Mouse (Mus musculus) MEL (cell line): ENCODE results near the gene Ttc9b. TPM values are rescaled to one million over a fixed set of nuclear protein-coding genes. Genes with fewer than 3 reads are reported as not detected.

Source experiments
- DNase-seq: peaks from one replicate; pipeline ENCODE4 v3.0.0; 2011; ENCODE audit warnings: low read depth, low spot score
- H3K27ac ChIP-seq: 2 replicates; pipeline ENCODE4 v1.5.1; 2012; ENCODE audit warnings: low read depth, mild to moderate bottlenecking, control low read depth, low read length, moderate library complexity; ENCODE audit not compliant: control insufficient read depth
- H3K27me3 ChIP-seq, 2 experiments: fragments of 150-350 bp in 1 of 2; sonication (generic) in 1 of 2; 2 replicates each; pipeline ENCODE4 v1.6.1; 2012; ENCODE audit warnings: low read length in 2 of 2, mild to moderate bottlenecking in 2 of 2, improper control_type of control experiment in 1 of 2, moderate library complexity in 1 of 2; ENCODE audit not compliant: insufficient read depth in 2 of 2, control insufficient read depth in 1 of 2
- H3K36me3 ChIP-seq, 2 experiments: 2 replicates each; pipeline ENCODE4 v1.6.1; 2012 to 2014; ENCODE audit warnings: low read length in 2 of 2, improper control_type of control experiment in 1 of 2, inconsistent platforms in 1 of 2, mild to moderate bottlenecking in 1 of 2; ENCODE audit not compliant: insufficient read depth in 2 of 2, control insufficient read depth in 1 of 2
- H3K4me1 ChIP-seq, 2 experiments: fragments of 150-350 bp in 1 of 2; sonication (generic) in 1 of 2; 2 replicates each; pipeline ENCODE4 v1.6.1; 2012; ENCODE audit warnings: low read length in 2 of 2, improper control_type of control experiment in 1 of 2, mild to moderate bottlenecking in 1 of 2; ENCODE audit not compliant: insufficient read depth in 2 of 2, control insufficient read depth in 1 of 2
- H3K4me3 ChIP-seq, 2 experiments: fragments of 150-350 bp in 1 of 2; sonication (generic) in 1 of 2; 2 replicates each; pipeline ENCODE4 v1.5.1; 2012; ENCODE audit warnings: low read depth in 2 of 2, low read length in 2 of 2, mild to moderate bottlenecking in 2 of 2, moderate library complexity in 2 of 2, control low read depth in 1 of 2, improper control_type of control experiment in 1 of 2; ENCODE audit not compliant: control insufficient read depth in 1 of 2, insufficient read depth in 1 of 2
- H3K79me2 ChIP-seq: 2 replicates; pipeline ENCODE4 v1.6.1; 2012; ENCODE audit warnings: mild to moderate bottlenecking, low read length, moderate library complexity; ENCODE audit not compliant: control insufficient read depth, poor library complexity, insufficient read depth
- H3K9ac ChIP-seq: 2 replicates; pipeline ENCODE4 v1.6.1; 2012; ENCODE audit warnings: low read depth, mild to moderate bottlenecking, control low read depth, low read length, moderate library complexity; ENCODE audit not compliant: control insufficient read depth, poor library complexity, severe bottlenecking
- H3K9me3 ChIP-seq: fragments of 150-350 bp; sonication (generic); replicated peaks from 2 replicates; pipeline ENCODE4 v1.6.1; 2012; ENCODE audit warnings: mild to moderate bottlenecking, low read length, improper control_type of control experiment, moderate library complexity; ENCODE audit not compliant: insufficient read depth
- BHLHE40 ChIP-seq: IDR thresholded peaks from 2 replicates; pipeline ENCODE4 v1.6.1; 2012; ENCODE audit warnings: low read depth, mild to moderate bottlenecking, inconsistent platforms, low read length, improper control_type of control experiment, borderline replicate concordance
- CHD1 ChIP-seq: IDR thresholded peaks from 2 replicates; pipeline ENCODE4 v1.6.1; 2012; ENCODE audit warnings: low read depth, mild to moderate bottlenecking, inconsistent platforms, low read length, improper control_type of control experiment
- CTCF ChIP-seq, 3 experiments: IDR thresholded peaks in 2 of 3; conservative IDR thresholded peaks in 1 of 3; 2 replicates each; pipeline ENCODE4 v1.5.1; 2011 to 2012; ENCODE audit warnings: low read length in 3 of 3, low read depth in 2 of 3, mild to moderate bottlenecking in 2 of 3, improper control_type of control experiment in 1 of 3, inconsistent platforms in 1 of 3, mixed read lengths in 1 of 3, moderate library complexity in 1 of 3; ENCODE audit not compliant: control insufficient read depth in 1 of 3, insufficient read depth in 1 of 3, poor library complexity in 1 of 3, severe bottlenecking in 1 of 3
- ELF1 ChIP-seq: IDR thresholded peaks from 2 replicates; pipeline ENCODE4 v1.6.1; 2014; ENCODE audit warnings: low read depth, mild to moderate bottlenecking, inconsistent platforms, low read length, improper control_type of control experiment, moderate library complexity
- GABPA ChIP-seq: IDR thresholded peaks from 2 replicates; pipeline ENCODE4 v1.6.1; 2012; ENCODE audit warnings: low read depth, mild to moderate bottlenecking, inconsistent platforms, low read length, improper control_type of control experiment, moderate library complexity
- HCFC1 ChIP-seq: IDR thresholded peaks from 2 replicates; pipeline ENCODE4 v1.6.1; 2012; ENCODE audit warnings: low read depth, mild to moderate bottlenecking, inconsistent platforms, low read length, improper control_type of control experiment, moderate library complexity
- KAT2A ChIP-seq: conservative IDR thresholded peaks from 2 replicates; pipeline ENCODE4 v1.6.1; 2012; ENCODE audit warnings: low read depth, low read length, improper control_type of control experiment, inconsistent platforms
- MAFK ChIP-seq: IDR thresholded peaks from 2 replicates; pipeline ENCODE4 v1.6.1; 2011; ENCODE audit warnings: low read depth, mild to moderate bottlenecking, low read length, improper control_type of control experiment, borderline replicate concordance
- MAX ChIP-seq: IDR thresholded peaks from 2 replicates; pipeline ENCODE4 v1.6.1; 2011; ENCODE audit warnings: low read length, improper control_type of control experiment
- MEF2A ChIP-seq: IDR thresholded peaks from 2 replicates; pipeline ENCODE4 v1.6.1; 2014; ENCODE audit warnings: low read depth, mild to moderate bottlenecking, inconsistent platforms, low read length, improper control_type of control experiment; ENCODE audit not compliant: poor library complexity, insufficient replicate concordance, severe bottlenecking; ENCODE audit errors: extremely low read depth
- MXI1 ChIP-seq: IDR thresholded peaks from 2 replicates; pipeline ENCODE4 v1.6.1; 2011; ENCODE audit warnings: mild to moderate bottlenecking, low read depth, low read length, improper control_type of control experiment
- MYB ChIP-seq: IDR thresholded peaks from 2 replicates; pipeline ENCODE4 v1.6.1; 2011; ENCODE audit warnings: mild to moderate bottlenecking, low read depth, low read length, improper control_type of control experiment
- MYC ChIP-seq: IDR thresholded peaks from 2 replicates; pipeline ENCODE4 v1.6.1; 2011; ENCODE audit warnings: low read depth, mild to moderate bottlenecking, low read length, improper control_type of control experiment, moderate library complexity
- POLR2AphosphoS2 ChIP-seq: IDR thresholded peaks from 2 replicates; pipeline ENCODE4 v1.6.1; 2011; ENCODE audit warnings: low read length, improper control_type of control experiment
- POLR2AphosphoS5 ChIP-seq: IDR thresholded peaks from 2 replicates; pipeline ENCODE4 v1.6.1; 2012; ENCODE audit warnings: low read depth, borderline replicate concordance, mild to moderate bottlenecking, inconsistent platforms, low read length, moderate library complexity, mixed read lengths
- RCOR1 ChIP-seq: IDR thresholded peaks from 2 replicates; pipeline ENCODE4 v1.6.1; 2012; ENCODE audit warnings: low read depth, mild to moderate bottlenecking, inconsistent platforms, low read length, improper control_type of control experiment
- SMC3 ChIP-seq: IDR thresholded peaks from 2 replicates; pipeline ENCODE4 v1.6.1; 2011; ENCODE audit warnings: low read depth, low read length, improper control_type of control experiment
- TAL1 ChIP-seq: IDR thresholded peaks from 2 replicates; pipeline ENCODE4 v1.6.1; 2012; ENCODE audit warnings: mild to moderate bottlenecking, inconsistent platforms, low read length, moderate library complexity, mixed read lengths
- TCF12 ChIP-seq: IDR thresholded peaks from 2 replicates; pipeline ENCODE4 v1.6.1; 2014; ENCODE audit warnings: low read depth, mild to moderate bottlenecking, inconsistent platforms, low read length, improper control_type of control experiment, moderate library complexity
- ZC3H11A ChIP-seq: IDR thresholded peaks from 2 replicates; pipeline ENCODE4 v1.6.1; 2012; ENCODE audit warnings: low read depth, mild to moderate bottlenecking, inconsistent platforms, low read length, improper control_type of control experiment
- polyA plus RNA-seq, 2 experiments: library from polyadenylated mRNA; stranded (reverse) in 1 of 2; unstranded in 1 of 2; fragments of >175 nt in 1 of 2; fragments of >200 nt in 1 of 2; gene quantifications; 2 replicates each; pipeline versions ENCODE4 v1.2.1 to v1.2.4; 2012; ENCODE audit warnings: low replicate concordance in 2 of 2, low read depth in 1 of 2; ENCODE audit not compliant: insufficient read length in 2 of 2, insufficient read depth in 1 of 2, missing spikeins in 1 of 2
- total RNA-seq: library from RNA; depleted of rRNA; stranded (reverse); fragments of 300-350 nt; gene quantifications from 2 replicates; pipeline ENCODE4 v1.2.3, GENCODE M21; 2012

Ttc9b gene
- total and polyA plus RNA-seq, 3 experiments, result 0.19 TPM; not detected in 1

DNA sequence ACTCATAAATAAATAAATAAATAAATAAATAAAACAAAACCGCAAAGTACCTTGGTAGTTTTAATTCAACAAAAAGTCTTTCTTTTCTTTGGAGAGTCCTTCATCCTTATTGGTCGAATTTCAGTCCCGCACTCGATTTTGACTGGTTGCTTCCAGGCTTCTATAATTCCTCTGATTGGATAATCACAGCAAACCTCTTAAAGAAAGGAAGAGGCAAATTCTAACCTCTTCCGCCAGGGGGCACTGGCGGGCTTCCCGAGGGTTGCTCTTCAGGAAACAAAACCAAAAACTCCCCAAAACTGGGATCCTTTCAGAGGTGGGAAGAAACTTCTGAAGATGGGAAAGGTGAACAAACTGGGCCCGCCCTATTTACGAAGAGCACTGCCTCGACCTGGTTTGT lies 2.8 kb upstream of the Ttc9b start (continued):
- no peak for TF ChIP-seq MAX

DNA sequence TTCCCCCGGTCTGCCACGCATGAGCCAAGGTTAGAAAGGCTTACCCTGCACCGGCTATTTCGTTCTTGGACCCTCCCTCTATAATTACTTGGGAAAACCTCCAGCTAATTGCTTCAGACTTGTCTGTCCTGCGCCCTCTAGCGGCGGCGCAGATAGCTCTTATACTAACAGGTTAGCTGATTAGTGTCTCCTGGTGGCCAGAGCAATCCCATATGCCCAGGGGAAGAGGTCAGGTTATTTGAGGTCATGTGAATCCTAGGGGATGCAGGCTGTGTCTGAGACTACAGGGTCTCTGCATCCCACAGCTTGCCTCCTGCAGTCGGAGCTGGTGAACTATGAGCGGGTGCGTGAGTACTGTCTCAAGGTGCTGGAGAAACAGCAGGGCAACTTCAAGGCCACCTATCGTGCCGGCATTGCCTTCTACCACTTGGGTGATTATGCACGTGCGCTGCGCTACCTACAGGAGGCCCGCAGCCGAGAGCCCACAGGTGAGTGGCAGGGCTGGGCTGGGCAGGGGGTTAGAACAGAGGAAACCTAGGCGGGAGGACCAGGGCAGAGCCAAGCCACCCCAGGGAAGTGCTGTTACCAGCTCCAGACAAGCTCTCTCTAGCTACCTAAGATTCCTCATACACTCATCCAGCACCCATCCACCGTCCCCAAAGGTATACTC lies 1.0 kb downstream of the Ttc9b start:
- Histone ChIP-seq H3K4me1 (peaks cover 0 to 6% of the 10 kb centered on the region in 2 experiments; a peak in 1 of 4 replicates), H3K79me2 (no peaks in the 10 kb centered on the region)
- TF ChIP-seq MAX (no peak), MXI1 (no peak), ELF1 (no peak), HCFC1 (no peak), MAFK (no peak), CTCF (IDR thresholded peaks at IDR 0.05 in 2 of 3, conservative IDR thresholded peaks at IDR 0.05 in 1 of 3; ENCODE audit: control insufficient read depth in 1 of 3, insufficient read depth in 1 of 3, low read depth in 2 of 3, low read length in 3 of 3, poor library complexity in 1 of 3, severe bottlenecking in 1 of 3) (peak in 1 of 3 experiments; percentile 49; a peak in 3 of 6 replicates)
- TF ChIP-seq, all 39 proteins: peak for 1
- Histone ChIP-seq H3K36me3 (no peaks in the 10 kb centered on the region), H3K27ac (no peak overlapping the region), H3K9me3 (no peaks in the 10 kb centered on the region), H3K9ac (no peak overlapping the region), H3K27me3 (no peaks in the 10 kb centered on the region), H3K4me3 (no peak overlapping the region)
- no peak for DNase-seq

DNA sequence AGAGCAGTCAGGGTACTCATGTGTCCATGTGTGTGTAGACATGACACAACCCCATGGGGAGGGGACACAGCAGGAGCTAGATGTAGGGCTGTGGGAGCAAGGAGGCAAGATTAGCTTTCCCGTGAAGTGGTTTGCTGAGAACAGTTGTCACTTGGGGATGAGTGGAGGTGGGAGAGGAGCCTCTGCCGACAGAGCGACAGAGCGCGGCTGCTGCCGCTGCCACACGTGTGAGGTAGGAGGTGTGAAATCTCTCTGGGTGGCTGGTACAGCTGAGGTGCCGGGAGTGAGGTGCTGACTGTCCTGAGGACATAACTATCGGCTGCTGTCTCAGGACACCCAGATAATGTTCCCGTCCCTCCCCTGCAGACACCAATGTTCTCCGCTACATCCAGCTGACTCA lies 1.8 kb downstream of the Ttc9b start:
- no peak overlapping the region for H3K27ac ChIP-seq
- H3K36me3 ChIP-seq, result no peaks in the 10 kb centered on the region
- no peaks in the 10 kb centered on the region for H3K79me2 ChIP-seq
- H3K4me1 ChIP-seq, result peaks cover 0 to 6% of the 10 kb centered on the region in 2 experiments; a peak in 1 of 4 replicates
- no peaks in the 10 kb centered on the region for H3K27me3 ChIP-seq
- no peak for TF ChIP-seq BHLHE40
- no peak for TF ChIP-seq TAL1
- no peak for TF ChIP-seq ZC3H11A
- no peak for TF ChIP-seq SMC3
- no peak for TF ChIP-seq TCF12
- no peak for TF ChIP-seq MEF2A
- no peak for TF ChIP-seq POLR2AphosphoS2
- TF ChIP-seq GABPA, result no peak
- no peak for TF ChIP-seq POLR2AphosphoS5
- no peak for TF ChIP-seq HCFC1
- no peak for TF ChIP-seq MYB
- TF ChIP-seq MAX, result no peak
- TF ChIP-seq RCOR1, result no peak
- no peak for TF ChIP-seq CHD1
- no peak for TF ChIP-seq MYC
- no peak for TF ChIP-seq KAT2A
- DNase-seq, result no peak
- no peak overlapping the region for H3K9ac ChIP-seq
- no peak overlapping the region for H3K4me3 ChIP-seq
- no peaks in the 10 kb centered on the region for H3K9me3 ChIP-seq
